Mouse (Mus musculus): Measurements from ENCODE around the gene Cpa4. TPM values are rescaled to one million over a fixed set of nuclear protein-coding genes. Genes with fewer than 3 reads are reported as not detected.

The Cpa4 gene
- polyA plus RNA-seq (2017; shearing (Covaris generic)) = not detected

GRCm38 (mm10) chr6:30568069-30568468, at the start of gene Cpa4:
TSS of gene Cpa4 (plus strand) at chr6:30568369.
- no peak for ATAC-seq

- ATAC-seq = no peak
Observed at GRCm38 (mm10) chr6:30520400-30520799, 47.8 kb upstream of the Cpa4 start.

GRCm38 (mm10) chr6:30525456-30526332, 42.5 kb upstream of the Cpa4 start:
- no peak for ATAC-seq

GRCm38 (mm10) chr6:30526586-30527515, 41.3 kb upstream of the Cpa4 start:
- ATAC-seq = no peak

- ATAC-seq = no peak
Observed at GRCm38 (mm10) chr6:30528800-30529199, 39.4 kb upstream of the Cpa4 start.

GRCm38 (mm10) chr6:30535340-30535739, 32.8 kb upstream of the Cpa4 start:
- no peak for ATAC-seq

GRCm38 (mm10) chr6:30538240-30538639, 29.9 kb upstream of the Cpa4 start:
- no peak for ATAC-seq

- no peak for ATAC-seq
Observed at GRCm38 (mm10) chr6:30538800-30539199, 29.4 kb upstream of the Cpa4 start.

- ATAC-seq = no peak
Observed at GRCm38 (mm10) chr6:30541009-30541799, 27.0 kb upstream of the Cpa4 start, which contains the start of gene Cpa2. TSS of gene Cpa2 (plus strand) at chr6:30541582.

- ATAC-seq = no peak
Observed at GRCm38 (mm10) chr6:30542277-30542676, 25.9 kb upstream of the Cpa4 start.

GRCm38 (mm10) chr6:30543077-30543476, 25.1 kb upstream of the Cpa4 start:
- ATAC-seq = no peak

GRCm38 (mm10) chr6:30543851-30544250, 24.3 kb upstream of the Cpa4 start:
- ATAC-seq = no peak

- ATAC-seq = no peak
Observed at GRCm38 (mm10) chr6:30545689-30546088, 22.5 kb upstream of the Cpa4 start.

- peak; percentile 94 for ATAC-seq
Observed at GRCm38 (mm10) chr6:30546571-30547273, 21.4 kb upstream of the Cpa4 start.

- ATAC-seq = no peak
Observed at GRCm38 (mm10) chr6:30547274-30547645, 20.9 kb upstream of the Cpa4 start.

GRCm38 (mm10) chr6:30547656-30548306, 20.4 kb upstream of the Cpa4 start:
- no peak for ATAC-seq

GRCm38 (mm10) chr6:30549231-30549761, 18.9 kb upstream of the Cpa4 start:
- no peak for ATAC-seq

GRCm38 (mm10) chr6:30550496-30551192, 17.5 kb upstream of the Cpa4 start:
- no peak for ATAC-seq

GRCm38 (mm10) chr6:30551193-30551515, 17.0 kb upstream of the Cpa4 start:
- no peak for ATAC-seq
